Mouse (Mus musculus) right cerebral cortex, postnatal 10 days (tissue): Measurements from ENCODE around the gene Mgme1.

Experiments used
- DNase-seq, 2 experiments: peaks; one replicate each; pipeline ENCODE4 v3.0.0; 2021; ENCODE audit warnings: low spot score in 2 of 2

The Mgme1 gene

DNA sequence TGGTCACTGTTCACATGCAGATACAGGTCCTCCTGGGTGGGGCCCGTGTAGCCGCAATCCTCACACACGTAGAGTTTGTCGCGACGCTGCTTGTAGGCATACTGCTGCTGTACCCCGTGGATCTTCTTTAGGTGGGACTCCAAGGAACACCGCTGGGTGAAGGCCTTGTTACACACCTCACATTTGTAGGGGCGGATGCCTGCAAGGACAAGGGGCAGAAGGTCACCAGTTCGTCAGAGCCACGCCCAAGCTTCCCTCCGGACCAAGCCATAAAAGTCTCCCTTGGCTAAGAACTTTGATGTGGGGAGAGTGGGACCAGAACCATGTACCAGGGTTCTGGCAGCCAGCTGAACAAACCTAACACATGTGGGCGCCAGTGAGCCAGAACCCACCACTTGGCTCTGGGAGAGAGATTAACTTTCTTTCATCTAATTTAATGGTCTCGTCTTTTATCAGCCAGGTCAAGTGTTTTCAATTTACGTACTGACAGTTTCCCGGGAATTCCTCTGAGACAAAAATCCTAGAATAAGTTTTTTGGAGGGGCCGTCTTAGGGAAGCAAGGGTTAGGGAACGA lies 35.3 kb downstream of the Mgme1 start:
- no peak for DNase-seq

DNA sequence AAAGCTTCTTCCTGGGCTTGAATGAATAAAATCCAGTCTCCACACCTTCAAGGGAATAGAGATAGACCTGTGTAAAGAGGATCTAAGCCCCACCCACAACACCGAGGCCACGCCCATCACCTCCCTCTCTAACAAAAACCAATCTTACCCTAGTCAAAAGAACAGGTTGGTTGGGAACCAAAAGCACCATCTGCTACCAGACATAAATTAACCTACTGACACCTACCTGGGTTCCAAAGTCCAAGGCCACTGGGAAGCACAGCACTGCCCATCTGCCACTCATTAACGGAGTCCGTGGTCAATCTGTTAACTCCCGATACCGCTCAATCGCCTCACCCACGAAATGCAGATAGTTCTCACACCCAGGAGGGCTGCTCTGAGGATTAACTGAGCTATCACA lies 38.1 kb downstream of the Mgme1 start:
- no peak for DNase-seq

DNA sequence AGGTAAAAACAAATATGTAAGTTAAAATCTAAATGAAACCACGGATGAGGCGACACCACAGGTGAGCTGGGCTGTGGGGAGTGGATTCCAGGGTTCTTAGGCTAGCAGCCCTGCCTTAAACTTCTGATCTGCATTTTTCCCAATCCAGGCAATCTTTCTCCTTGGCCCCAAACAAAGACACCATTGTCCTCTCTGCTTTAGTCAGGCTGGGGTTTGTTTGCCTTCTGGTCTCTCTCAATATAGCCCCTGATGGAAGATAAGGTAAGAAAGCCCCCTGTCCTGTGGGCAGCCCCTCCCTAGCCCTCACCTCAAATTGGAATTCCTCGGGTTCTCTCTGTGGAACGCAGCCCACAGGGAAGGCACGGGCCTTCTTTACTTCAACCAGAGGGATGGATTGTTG lies 39.8 kb downstream of the Mgme1 start:
- no peak for DNase-seq

DNA sequence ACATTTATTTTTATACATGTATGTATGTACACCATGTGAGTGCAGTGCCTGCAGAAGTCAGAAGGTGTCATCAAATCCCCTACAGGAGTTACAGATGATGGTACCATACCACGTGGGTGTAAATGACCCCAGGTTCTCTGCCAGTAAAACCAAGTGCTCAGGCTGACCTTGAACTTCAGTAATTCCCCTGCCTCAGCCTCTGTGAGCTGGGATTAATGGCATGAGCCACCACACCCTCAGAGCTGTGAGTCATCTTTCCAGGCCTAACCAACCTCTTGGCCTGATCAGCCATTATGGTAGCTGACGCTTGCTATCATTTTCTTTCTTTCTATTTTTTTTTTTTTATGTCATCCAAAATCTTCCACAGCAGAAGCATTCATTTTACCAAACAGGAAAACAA lies 40.9 kb downstream of the Mgme1 start:
- DNase-seq = no peak

DNA sequence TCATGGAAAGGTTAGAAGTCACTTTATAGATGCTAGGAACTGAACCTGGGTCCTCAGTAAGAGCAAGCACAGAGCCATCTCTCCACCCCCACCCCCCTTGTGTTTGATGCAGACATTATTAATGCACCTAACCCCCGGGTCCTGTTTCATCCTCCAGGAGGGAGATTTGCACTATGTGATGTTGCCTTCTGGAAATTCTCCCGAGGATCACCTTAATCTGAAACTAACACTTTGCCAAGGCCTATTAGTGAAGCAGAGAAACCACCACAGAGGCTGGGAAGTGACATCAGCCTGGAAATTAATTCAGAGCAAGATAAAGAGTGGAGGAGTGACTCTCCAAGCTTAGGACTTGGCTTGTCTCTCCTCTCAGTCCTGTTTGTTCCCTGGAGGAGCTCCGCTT lies 53.8 kb downstream of the Mgme1 start:
- DNase-seq = no peak

DNA sequence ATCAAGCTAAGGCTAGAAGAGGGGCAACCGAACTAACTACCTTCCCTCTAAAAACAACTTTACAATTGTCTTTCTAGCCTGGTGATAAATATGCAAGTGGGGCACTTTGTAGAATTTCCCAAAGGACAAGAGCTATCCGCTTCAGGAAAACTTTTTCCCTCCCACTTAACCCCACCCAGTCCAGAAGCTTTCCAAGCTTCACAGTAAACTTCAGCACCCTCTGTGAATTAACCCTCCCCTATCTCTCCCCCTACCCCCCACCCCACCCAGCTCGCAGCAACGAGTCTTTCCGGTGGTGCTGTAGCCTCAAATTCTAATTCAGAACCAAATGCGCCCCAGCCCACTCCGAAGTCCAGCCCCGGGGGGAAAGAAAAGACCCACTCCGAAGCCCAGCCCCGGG lies 59.0 kb downstream of the Mgme1 start:
- DNase-seq = no peak

DNA sequence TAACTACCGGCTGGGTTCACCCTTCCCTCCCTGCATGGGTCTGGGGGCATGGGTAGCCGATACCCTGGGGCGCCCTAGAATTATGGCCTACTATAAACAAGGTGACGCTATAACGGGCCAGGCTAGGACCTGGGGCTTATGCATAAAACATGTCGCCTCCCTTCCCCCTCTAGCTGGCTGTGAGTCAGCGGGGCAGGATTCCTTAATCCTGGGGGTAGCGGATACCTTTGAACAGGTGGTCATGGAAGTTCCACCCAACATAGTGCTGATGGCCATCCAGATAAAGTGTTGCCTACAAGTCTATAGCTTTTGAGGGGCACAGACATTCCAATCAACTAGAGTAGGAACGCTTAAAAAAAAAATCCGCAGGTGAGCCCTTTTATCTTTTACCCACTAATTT lies 59.5 kb downstream of the Mgme1 start:
- DNase-seq = no peak

DNA sequence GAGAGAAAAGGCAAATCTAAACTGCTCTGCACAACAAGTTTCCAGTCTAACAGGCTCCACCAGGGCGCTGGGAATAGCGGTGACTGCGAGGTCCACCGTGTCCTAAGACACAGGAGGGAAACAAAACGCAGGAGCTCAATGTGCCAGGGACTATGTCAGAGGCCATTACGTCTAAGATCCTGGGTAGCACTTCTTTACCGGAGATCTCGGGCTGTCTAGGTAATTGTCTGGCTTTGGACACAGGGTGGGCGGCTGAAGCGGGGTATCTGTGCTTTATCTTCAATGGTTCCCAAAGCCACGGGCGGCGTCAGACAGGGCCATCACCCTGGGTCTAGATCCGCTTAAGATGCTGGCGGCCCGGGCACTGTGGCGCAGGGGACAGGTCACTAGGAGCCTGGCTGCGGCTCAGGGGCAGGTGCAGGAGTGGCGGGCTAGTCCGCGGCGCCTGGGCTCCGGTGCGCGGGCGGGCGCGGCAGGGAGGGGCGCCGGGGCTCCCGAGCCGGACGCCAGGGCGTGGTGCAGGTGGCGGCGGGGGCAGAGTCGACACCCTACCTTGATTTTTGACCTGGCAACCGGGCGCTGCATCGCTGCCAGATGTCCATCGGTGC lies 60.0 kb downstream of the Mgme1 start:
- DNase-seq = no peak
